Mouse (Mus musculus): Measurements from ENCODE around the gene Arhgef16. TPM values are rescaled to one million over a fixed set of nuclear protein-coding genes. Genes with fewer than 3 reads are reported as not detected.

Gene Arhgef16
- total and polyA plus RNA-seq, 2 experiments from 2014 or later: 2.7 to 8.1 TPM

DNA sequence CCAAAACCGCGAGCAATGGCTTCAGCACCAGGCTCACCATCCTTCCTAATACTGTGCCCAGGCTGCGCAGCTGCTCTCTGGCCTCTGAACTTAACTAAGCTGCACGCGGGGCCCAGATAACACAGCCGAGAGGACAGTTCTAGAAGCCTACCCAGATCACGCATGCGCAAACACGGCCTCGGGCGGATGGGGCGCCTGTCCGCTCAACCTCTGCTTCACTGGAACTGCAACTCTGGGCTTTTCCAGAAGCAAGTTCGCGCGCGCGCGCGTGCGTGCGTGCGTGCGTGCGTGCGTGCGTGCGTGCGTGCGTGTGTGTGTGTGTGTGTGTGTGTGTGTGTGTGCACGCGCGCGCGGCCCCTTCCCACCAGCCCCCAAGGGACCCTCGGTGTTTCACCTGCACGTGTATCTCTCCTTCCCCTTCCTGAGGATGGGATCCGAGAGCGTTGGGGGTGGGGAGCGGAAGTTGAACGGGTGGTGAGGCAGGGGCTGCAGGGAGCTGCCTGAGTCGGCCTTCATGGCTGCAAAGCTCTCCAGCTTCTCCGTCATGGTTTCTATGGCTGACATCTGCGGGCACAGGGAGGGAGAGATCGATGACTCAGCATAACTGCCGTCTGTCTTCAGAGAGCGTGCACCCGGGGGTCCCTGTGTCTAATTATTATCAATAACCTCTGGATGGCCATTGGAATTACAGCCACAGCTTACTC lies 33.4 kb upstream of the Arhgef16 start:
- Histone ChIP-seq H3K36me3 (ENCODE audit: insufficient read depth, low read length) (no peaks in the 10 kb centered on the region), H3K27ac (ENCODE audit: low read depth, low read length) (no peak overlapping the region), H3K9me3 (ENCODE audit: low read length) (no peaks in the 10 kb centered on the region), H3K4me3 (ENCODE audit: low read depth, low read length) (no peak overlapping the region), H3K27me3 (ENCODE audit: insufficient read depth, low read length) (no peaks in the 10 kb centered on the region), H3K4me1 (ENCODE audit: insufficient read depth, low read length) (peaks cover 10% of the 10 kb centered on the region; the same call in 1 of the 2 replicates), H3K9ac (replicated peaks; ENCODE audit: low read length, poor library complexity, severe bottlenecking) (0 out of 2 replicates have a peak overlapping the region, but pooled peaks have one; percentile 8), H3K4me2 (ENCODE audit: low read depth, low read length, poor library complexity, severe bottlenecking) (peak overlapping the region; percentile 37)
- 0 out of 2 replicates have a peak, but pooled peaks have one; percentile 29 for ATAC-seq (ENCODE audit: low FRiP score)
- no peak for TF ChIP-seq CTCF (IDR thresholded peaks at IDR 0.05)
- DNase-seq (ENCODE audit: low spot score): peak; percentile 57
- WGBS: 65% methylated on average over 46 of the region's 48 CpGs

DNA sequence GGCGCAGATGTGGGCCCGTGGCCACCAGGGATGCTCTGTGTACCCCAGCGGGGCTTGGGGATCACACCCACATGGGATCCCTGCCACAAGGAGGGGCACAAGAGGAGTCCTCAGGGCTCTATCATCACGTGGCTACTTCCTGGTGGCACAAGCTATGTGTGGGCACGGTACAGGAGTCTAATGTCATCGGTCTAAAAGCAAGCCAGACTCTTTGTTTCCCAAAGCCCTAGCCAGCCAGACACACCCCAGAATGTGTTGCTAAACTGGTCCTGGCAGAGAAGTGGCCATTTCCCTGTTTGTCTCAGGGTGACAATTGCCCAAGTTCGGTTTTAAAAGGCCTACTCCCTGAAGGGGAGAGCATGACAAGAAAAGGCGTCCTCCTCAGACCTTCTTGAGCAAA lies 31.8 kb upstream of the Arhgef16 start:
- H3K4me1 ChIP-seq (ENCODE audit: insufficient read depth, low read length): peaks cover 10% of the 10 kb centered on the region; the same call in 1 of the 2 replicates
- no peaks in the 10 kb centered on the region for H3K27me3 ChIP-seq (ENCODE audit: insufficient read depth, low read length)
- H3K36me3 ChIP-seq (ENCODE audit: insufficient read depth, low read length): no peaks in the 10 kb centered on the region
- no peak overlapping the region for H3K27ac ChIP-seq (ENCODE audit: low read depth, low read length)
- DNase-seq (ENCODE audit: low spot score): peak; percentile 5
- H3K4me3 ChIP-seq (ENCODE audit: low read depth, low read length): no peak overlapping the region
- no peaks in the 10 kb centered on the region for H3K9me3 ChIP-seq (ENCODE audit: low read length)
- no peak for TF ChIP-seq CTCF (IDR thresholded peaks at IDR 0.05)
- no peak overlapping the region for H3K4me2 ChIP-seq (ENCODE audit: low read depth, low read length, poor library complexity, severe bottlenecking)
- 78% methylated on average over 8 of the region's 8 CpGs for WGBS
- no peak overlapping the region for H3K9ac ChIP-seq (replicated peaks; ENCODE audit: low read length, poor library complexity, severe bottlenecking)
- no peak for ATAC-seq (ENCODE audit: low FRiP score)

- H3K9ac ChIP-seq (replicated peaks; ENCODE audit: low read length, poor library complexity, severe bottlenecking): peak overlapping the region; percentile 10; the same call in 1 of the 2 replicates
- ATAC-seq (ENCODE audit: low FRiP score) (no peak), DNase-seq (ENCODE audit: low spot score) (no peak)
- H3K36me3 ChIP-seq (ENCODE audit: insufficient read depth, low read length): no peaks in the 10 kb centered on the region
- no peak for TF ChIP-seq CTCF (IDR thresholded peaks at IDR 0.05)
- no peak overlapping the region for H3K4me2 ChIP-seq (ENCODE audit: low read depth, low read length, poor library complexity, severe bottlenecking)
- WGBS: 35% methylated on average over 12 of the region's 12 CpGs
- H3K4me3 ChIP-seq (ENCODE audit: low read depth, low read length): no peak overlapping the region
- H3K9me3 ChIP-seq (ENCODE audit: low read length): no peaks in the 10 kb centered on the region
- H3K27me3 ChIP-seq (ENCODE audit: insufficient read depth, low read length): no peaks in the 10 kb centered on the region
- H3K4me1 ChIP-seq (ENCODE audit: insufficient read depth, low read length): peaks cover 10% of the 10 kb centered on the region; the same call in 1 of the 2 replicates
- H3K27ac ChIP-seq (ENCODE audit: low read depth, low read length): no peak overlapping the region
These were observed 29.8 kb upstream of the Arhgef16 start for GRCm38 (mm10) chr4:154331271-154331670.

DNA sequence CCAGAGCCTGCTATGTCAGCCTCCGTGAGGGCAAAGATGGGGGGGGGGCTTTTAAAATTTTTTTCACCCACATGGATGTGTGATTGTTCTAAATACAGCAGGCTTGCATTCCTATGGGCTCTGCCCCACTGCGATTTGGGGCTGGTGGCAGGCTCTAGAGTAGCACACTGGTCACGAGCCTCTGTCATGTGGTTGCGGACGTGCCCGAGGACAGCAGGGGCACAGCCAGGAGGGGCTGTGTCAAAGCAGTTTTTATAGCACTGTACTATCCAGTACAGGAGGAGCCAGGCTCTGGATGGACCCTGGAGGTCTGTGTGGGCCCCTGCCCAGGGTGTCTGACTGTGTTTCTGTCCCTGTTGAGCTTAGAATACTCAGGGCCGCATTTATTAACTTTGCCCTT lies 28.5 kb upstream of the Arhgef16 start:
- Histone ChIP-seq H3K27ac (ENCODE audit: low read depth, low read length) (no peak overlapping the region), H3K9me3 (ENCODE audit: low read length) (no peaks in the 10 kb centered on the region), H3K36me3 (ENCODE audit: insufficient read depth, low read length) (no peaks in the 10 kb centered on the region), H3K9ac (replicated peaks; ENCODE audit: low read length, poor library complexity, severe bottlenecking) (no peak overlapping the region), H3K4me2 (ENCODE audit: low read depth, low read length, poor library complexity, severe bottlenecking) (no peak overlapping the region), H3K4me1 (ENCODE audit: insufficient read depth, low read length) (peaks cover 3% of the 10 kb centered on the region; the same call in 1 of the 2 replicates), H3K4me3 (ENCODE audit: low read depth, low read length) (no peak overlapping the region), H3K27me3 (ENCODE audit: insufficient read depth, low read length) (no peaks in the 10 kb centered on the region)
- no peak for ATAC-seq (ENCODE audit: low FRiP score)
- 88% methylated on average over 7 of the region's 7 CpGs for WGBS
- DNase-seq (ENCODE audit: low spot score): no peak
- TF ChIP-seq CTCF (IDR thresholded peaks at IDR 0.05): no peak

DNA sequence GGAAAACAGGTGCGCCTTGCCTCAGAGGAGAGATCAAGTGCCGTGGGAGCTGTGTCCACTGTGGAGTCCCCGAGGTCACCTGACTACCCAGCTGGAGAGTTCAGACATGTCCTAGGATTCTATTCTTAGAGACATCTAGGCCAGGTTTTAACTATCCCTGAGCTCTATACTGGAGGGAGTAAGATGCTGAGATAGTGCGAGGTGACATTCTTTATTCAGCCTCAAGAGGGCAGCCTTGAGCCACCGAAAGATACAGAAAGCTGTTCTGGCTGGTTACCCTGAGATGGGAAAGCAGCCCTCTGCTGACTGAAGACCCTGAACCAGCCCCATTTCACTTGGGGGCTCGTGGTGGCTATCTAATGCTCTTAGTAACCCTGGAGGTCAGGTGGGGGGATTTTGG lies 27.4 kb upstream of the Arhgef16 start:
- H3K4me3 ChIP-seq (ENCODE audit: low read depth, low read length): no peak overlapping the region
- DNase-seq (ENCODE audit: low spot score) (peak; percentile 80), ATAC-seq (ENCODE audit: low FRiP score) (peak; percentile 39; the same call in 1 of the 2 replicates)
- peaks cover 3% of the 10 kb centered on the region; the same call in 1 of the 2 replicates for H3K4me1 ChIP-seq (ENCODE audit: insufficient read depth, low read length)
- H3K27ac ChIP-seq (ENCODE audit: low read depth, low read length): no peak overlapping the region
- H3K27me3 ChIP-seq (ENCODE audit: insufficient read depth, low read length): no peaks in the 10 kb centered on the region
- H3K9me3 ChIP-seq (ENCODE audit: low read length): no peaks in the 10 kb centered on the region
- peak overlapping the region; percentile 12; the same call in 1 of the 2 replicates for H3K4me2 ChIP-seq (ENCODE audit: low read depth, low read length, poor library complexity, severe bottlenecking)
- H3K36me3 ChIP-seq (ENCODE audit: insufficient read depth, low read length): no peaks in the 10 kb centered on the region
- WGBS: 5% methylated on average over 6 of the region's 6 CpGs
- H3K9ac ChIP-seq (replicated peaks; ENCODE audit: low read length, poor library complexity, severe bottlenecking): no peak overlapping the region
- peak; percentile 94 for TF ChIP-seq CTCF (IDR thresholded peaks at IDR 0.05)

DNA sequence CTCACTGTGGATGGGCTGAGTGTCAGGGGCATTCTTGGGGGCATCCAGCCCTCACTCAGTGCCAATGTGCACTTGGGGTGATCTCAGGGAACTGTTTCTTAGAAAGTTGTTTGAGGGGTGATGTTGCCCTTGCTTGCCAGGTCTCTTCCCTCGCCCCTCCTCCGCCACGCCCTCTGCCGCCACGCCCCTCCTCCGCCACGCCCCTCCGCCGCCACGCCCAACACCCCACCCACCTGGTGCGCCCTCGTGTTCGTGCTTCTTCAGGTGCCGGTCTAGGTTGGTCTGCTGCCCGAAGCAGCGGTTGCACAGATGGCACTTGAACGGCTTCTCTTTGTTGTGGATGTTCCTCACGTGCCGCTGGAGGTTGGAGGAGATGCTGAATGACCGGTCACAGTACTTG lies 27.0 kb upstream of the Arhgef16 start:
- DNase-seq (ENCODE audit: low spot score) (no peak), ATAC-seq (ENCODE audit: low FRiP score) (no peak)
- H3K9me3 ChIP-seq (ENCODE audit: low read length): no peaks in the 10 kb centered on the region
- no peak for TF ChIP-seq CTCF (IDR thresholded peaks at IDR 0.05)
- H3K4me1 ChIP-seq (ENCODE audit: insufficient read depth, low read length): peaks cover 3% of the 10 kb centered on the region; the same call in 1 of the 2 replicates
- 9% methylated on average over 19 of the region's 20 CpGs for WGBS
- no peak overlapping the region for H3K4me3 ChIP-seq (ENCODE audit: low read depth, low read length)
- no peak overlapping the region for H3K27ac ChIP-seq (ENCODE audit: low read depth, low read length)
- peak overlapping the region; percentile 12; the same call in 1 of the 2 replicates for H3K4me2 ChIP-seq (ENCODE audit: low read depth, low read length, poor library complexity, severe bottlenecking)
- H3K36me3 ChIP-seq (ENCODE audit: insufficient read depth, low read length): no peaks in the 10 kb centered on the region
- no peaks in the 10 kb centered on the region for H3K27me3 ChIP-seq (ENCODE audit: insufficient read depth, low read length)
- H3K9ac ChIP-seq (replicated peaks; ENCODE audit: low read length, poor library complexity, severe bottlenecking): no peak overlapping the region

All from midbrain, postnatal 0 days (tissue).